In genomic region chr17:84037580-84038304, GRCm38 (mm10) we compare ENCODE assay signal across 9 mouse cellular contexts.
DNase-seq lines count a peak whose midpoint lies in the region; ATAC-seq lines count a peak whose summit lies in the region.
"Had no signal": no experiment of that assay in that cellular context is flagged by ENCODE, and none has a peak within 500 bp of the region (broad histone marks: within the 10 kb centered on the region; RNA-seq: fewer than 3 reads in every experiment).

No protein-coding gene starts in this region.

- H3K9ac ChIP-seq in hindbrain, embryonic 14.5 days = no peak overlapping the region
- H3K9ac ChIP-seq in kidney, embryonic 15.5 days = no peak overlapping the region
- H3K9ac ChIP-seq in neural tube, embryonic 15.5 days (replicated peaks) = no peak overlapping the region

- peaks cover 26% of the 10 kb centered on the region for H3K4me1 ChIP-seq in hindbrain, embryonic 10.5 days (replicated peaks)
- no peaks in the 10 kb centered on the region for H3K4me1 ChIP-seq in hindbrain, embryonic 14.5 days (replicated peaks; ENCODE audit: control insufficient read depth, insufficient read depth, low read length)
- peaks cover 40% of the 10 kb centered on the region for H3K4me1 ChIP-seq in kidney, embryonic 15.5 days
- 0 out of 2 replicates have a peak, but pooled peaks cover 6% of the 10 kb centered on the region for H3K4me1 ChIP-seq in neural tube, embryonic 15.5 days

- H3K36me3 ChIP-seq in hindbrain, embryonic 10.5 days = no peaks in the 10 kb centered on the region
- H3K36me3 ChIP-seq in hindbrain, embryonic 14.5 days (replicated peaks; ENCODE audit: control insufficient read depth, insufficient read depth) = no peaks in the 10 kb centered on the region
- no peaks in the 10 kb centered on the region for H3K36me3 ChIP-seq in kidney, embryonic 15.5 days
- H3K36me3 ChIP-seq in neural tube, embryonic 15.5 days = no peaks in the 10 kb centered on the region

- H3K4me3 ChIP-seq in hindbrain, embryonic 10.5 days = no peak overlapping the region
- H3K4me3 ChIP-seq in hindbrain, embryonic 14.5 days (replicated peaks; ENCODE audit: low read length) = no peak overlapping the region
- no peak overlapping the region for H3K4me3 ChIP-seq in kidney, embryonic 15.5 days (replicated peaks)
- H3K4me3 ChIP-seq in neural tube, embryonic 15.5 days (replicated peaks) = no peak overlapping the region

- H3K4me2 ChIP-seq in hindbrain, embryonic 14.5 days (replicated peaks) = no peak overlapping the region
- H3K4me2 ChIP-seq in kidney, embryonic 15.5 days = no peak overlapping the region
- no peak overlapping the region for H3K4me2 ChIP-seq in neural tube, embryonic 15.5 days

- peak overlapping the region; percentile 70 for H3K27ac ChIP-seq in hindbrain, embryonic 10.5 days
- H3K27ac ChIP-seq in hindbrain, embryonic 14.5 days = no peak overlapping the region
- H3K27ac ChIP-seq in kidney, embryonic 15.5 days = peak overlapping the region; percentile 78
- H3K27ac ChIP-seq in neural tube, embryonic 15.5 days (replicated peaks) = no peak overlapping the region; the same call in 1 of the 2 replicates

- no peak for DNase-seq in hindbrain, embryonic 10.5 days (ENCODE audit: low spot score)
- no peak for DNase-seq in hindbrain, embryonic 14.5 days (ENCODE audit: low spot score)
- DNase-seq in heart, adult 8-10 months (ENCODE audit: low spot score) = peak; percentile 54
- DNase-seq in lung, postnatal 25 days (ENCODE audit: low spot score) = peak; percentile 45
- DNase-seq in B cell, adult 2 months = no peak
- no peak for DNase-seq in c-Kit-positive CD71-positive TER-119-positive erythroid progenitor cells, embryonic 14.5 days (ENCODE audit: low spot score)

- no peak for ATAC-seq in hindbrain, embryonic 14.5 days (ENCODE audit: low FRiP score)
- ATAC-seq in kidney, embryonic 15.5 days (replicated peaks; ENCODE audit: low FRiP score) = no peak
- ATAC-seq in neural tube, embryonic 15.5 days (ENCODE audit: low FRiP score) = no peak

- H3K9me3 ChIP-seq in hindbrain, embryonic 10.5 days = 0 out of 2 replicates have a peak, but pooled peaks cover 5% of the 10 kb centered on the region
- H3K9me3 ChIP-seq in hindbrain, embryonic 14.5 days (ENCODE audit: control insufficient read depth, low read length) = peaks cover 10% of the 10 kb centered on the region; the same call in 1 of the 2 replicates
- no peaks in the 10 kb centered on the region for H3K9me3 ChIP-seq in kidney, embryonic 15.5 days (replicated peaks)
- H3K9me3 ChIP-seq in neural tube, embryonic 15.5 days (replicated peaks) = no peaks in the 10 kb centered on the region

- H3K27me3 ChIP-seq in hindbrain, embryonic 10.5 days (ENCODE audit: insufficient read depth, poor library complexity, severe bottlenecking) = 0 out of 2 replicates have a peak, but pooled peaks cover 6% of the 10 kb centered on the region
- H3K27me3 ChIP-seq in hindbrain, embryonic 14.5 days (ENCODE audit: control insufficient read depth, insufficient read depth, low read length) = no peaks in the 10 kb centered on the region
- H3K27me3 ChIP-seq in kidney, embryonic 15.5 days = no peaks in the 10 kb centered on the region
- no peaks in the 10 kb centered on the region for H3K27me3 ChIP-seq in neural tube, embryonic 15.5 days (replicated peaks)
- H3K27me3 ChIP-seq: CH12.LX had no signal

- 61% methylated on average over 11 of the region's 11 CpGs for whole genome bisulfite sequencing in hindbrain, embryonic 10.5 days
- 73% methylated on average over 11 of the region's 11 CpGs for WGBS in hindbrain, embryonic 14.5 days
- 36% methylated on average over 11 of the region's 11 CpGs for WGBS in kidney, embryonic 15.5 days
- WGBS in neural tube, embryonic 15.5 days = 70% methylated on average over 11 of the region's 11 CpGs

Comparison
In these comparisons a context has a peak if more than half of its experiments do, and no peak if none do; other contexts are left out.
1. H3K27ac ChIP-seq: peak in hindbrain, embryonic 10.5 days (single experiment) and kidney, embryonic 15.5 days (single experiment); none in hindbrain, embryonic 14.5 days (single experiment) and neural tube, embryonic 15.5 days (single experiment).
2. DNase-seq: peak in heart, adult 8-10 months (single experiment) and lung, postnatal 25 days (single experiment); none in hindbrain, embryonic 10.5 days (single experiment), hindbrain, embryonic 14.5 days (single experiment), B cell, adult 2 months (0 of 2) and c-Kit-positive CD71-positive TER-119-positive erythroid progenitor cells, embryonic 14.5 days (single experiment).